Mouse (Mus musculus) stomach, postnatal 0 days (tissue): Measurements from ENCODE around the gene Fam131c.

Source experiments
- CTCF ChIP-seq: IDR thresholded peaks from 2 replicates; pipeline ENCODE4 v1.5.1; 2016; ENCODE audit warnings: antibody characterized with exemption, low read depth, mild to moderate bottlenecking, moderate library complexity
- EP300 ChIP-seq: optimal IDR thresholded peaks from 2 replicates; pipeline ENCODE3; 2016; ENCODE audit warnings: antibody characterized with exemption

DNA sequence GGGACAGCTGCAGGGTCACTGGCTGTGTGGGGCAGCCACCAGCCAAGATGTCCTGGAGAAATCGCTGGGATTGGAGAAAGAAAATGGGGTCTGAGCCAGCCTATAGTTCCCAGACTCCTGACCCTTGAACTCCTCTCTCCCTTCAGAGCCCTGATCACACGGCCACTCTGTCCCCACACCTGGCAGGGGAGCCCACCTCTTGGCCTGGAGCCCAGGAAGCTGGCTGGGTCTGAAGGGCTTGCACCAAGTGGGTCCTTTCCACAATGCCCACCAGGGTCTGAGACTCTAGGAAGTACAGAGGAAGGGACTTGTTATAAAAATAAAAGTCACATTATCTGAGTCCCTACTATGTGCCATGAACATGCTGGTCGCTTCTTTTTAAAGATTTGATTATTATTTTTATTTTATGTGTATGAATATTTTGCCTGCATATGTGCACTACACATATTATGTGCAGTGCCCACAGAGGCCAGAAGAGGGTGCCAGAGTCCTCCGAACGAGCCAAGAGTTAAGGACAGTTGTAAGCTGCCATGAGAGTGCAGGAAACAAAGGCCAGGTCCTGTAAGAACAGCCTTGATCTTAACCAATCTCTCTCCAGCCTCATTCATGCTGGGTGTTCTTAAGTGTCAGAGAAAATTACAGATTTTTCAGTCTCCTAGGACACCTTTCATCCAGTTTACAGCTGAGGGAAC, 19.2 kb downstream of the Fam131c start:
- TF ChIP-seq CTCF (peak; percentile 93), EP300 (no peak)
